Mouse (Mus musculus) small intestine, adult 2 months (tissue): ENCODE data around the gene Tap1. TPM values are rescaled to one million over a fixed set of nuclear protein-coding genes. Genes with fewer than 3 reads are reported as not detected.
A peak's percentile ranks its signal among the peaks of the same experiment; 100 is the strongest.
"Not testable (repeated sequence)": the region's sequence is repeated elsewhere in the genome, so short reads cannot be mapped to it uniquely, and the experiment has no call there.

Experiments used
- H3K27ac ChIP-seq: fragments of 200-500 bp; 2 replicates; pipeline ENCODE4 v1.5.1; 2012; ENCODE audit warnings: low read depth, low read length, control low read depth, inconsistent platforms; ENCODE audit not compliant: insufficient read depth
- H3K27me3 ChIP-seq: fragments of 200-500 bp; 2 replicates; pipeline ENCODE4 v1.6.1; 2012; ENCODE audit warnings: mild to moderate bottlenecking, moderate library complexity, low read length, inconsistent platforms; ENCODE audit not compliant: control insufficient read depth, insufficient read depth
- H3K36me3 ChIP-seq: fragments of 200-500 bp; 2 replicates; pipeline ENCODE4 v1.6.1; 2012; ENCODE audit warnings: mild to moderate bottlenecking, low read length, control low read depth, inconsistent platforms; ENCODE audit not compliant: control insufficient read depth, insufficient read depth
- H3K4me1 ChIP-seq: fragments of 200-500 bp; 2 replicates; pipeline ENCODE4 v1.6.1; 2012; ENCODE audit warnings: low read length, inconsistent platforms, mixed read lengths; ENCODE audit not compliant: control insufficient read depth, insufficient read depth, insufficient read length
- H3K4me3 ChIP-seq: fragments of 200-500 bp; 2 replicates; pipeline ENCODE4 v1.5.1; 2012; ENCODE audit warnings: low read depth, mild to moderate bottlenecking, control low read depth, inconsistent platforms, low read length, moderate library complexity
- CTCF ChIP-seq: fragments of 200-500 bp; IDR thresholded peaks from 2 replicates; pipeline ENCODE4 v1.5.1; 2012; ENCODE audit warnings: low read depth, mild to moderate bottlenecking, control low read depth, inconsistent platforms, low read length, moderate library complexity, mixed read lengths; ENCODE audit not compliant: insufficient replicate concordance, insufficient read length; ENCODE audit errors: extremely low read depth
- POLR2A ChIP-seq: fragments of 200-500 bp; IDR thresholded peaks from 2 replicates; pipeline ENCODE4 v1.6.1; 2012; ENCODE audit warnings: low read depth, mild to moderate bottlenecking, control low read depth, inconsistent platforms, low read length, moderate library complexity
- WGBS: fragments of 180-500 bp; shearing (Covaris S2); methylation state at CpG from one replicate; pipeline ENCODE4 v1.1.7; 2018; 5-methylcytosine and 5-hydroxymethylcytosine counted together
- polyA plus RNA-seq: library from polyadenylated mRNA; depleted of rRNA; stranded (reverse); fragments of >200 nt; gene quantifications from 2 replicates; pipeline ENCODE4 v1.2.3, GENCODE M21; 2012

The Tap1 gene
- polyA plus RNA-seq, 1 experiment: 100 TPM

- Histone ChIP-seq H3K4me1 (no peaks in the 10 kb centered on the region; the same call in 1 of the 2 replicates), H3K27ac (peak within 1 kb of the TSS; percentile 72), H3K27me3 (no peaks in the 10 kb centered on the region), H3K4me3 (no peak within 1 kb of the TSS), H3K36me3 (no peaks in the 10 kb centered on the region)
- TF ChIP-seq POLR2A (no peak), CTCF (no peak)
- WGBS: 50% methylated on average over 7 of the region's 7 CpGs
These were observed 44.3 kb upstream of the Tap1 start, which contains the start of gene H2-DMb2 for GRCm38 (mm10) chr17:34143033-34143432. Gene H2-DMb2, plus strand, starts transcription at chr17:34143307.

DNA sequence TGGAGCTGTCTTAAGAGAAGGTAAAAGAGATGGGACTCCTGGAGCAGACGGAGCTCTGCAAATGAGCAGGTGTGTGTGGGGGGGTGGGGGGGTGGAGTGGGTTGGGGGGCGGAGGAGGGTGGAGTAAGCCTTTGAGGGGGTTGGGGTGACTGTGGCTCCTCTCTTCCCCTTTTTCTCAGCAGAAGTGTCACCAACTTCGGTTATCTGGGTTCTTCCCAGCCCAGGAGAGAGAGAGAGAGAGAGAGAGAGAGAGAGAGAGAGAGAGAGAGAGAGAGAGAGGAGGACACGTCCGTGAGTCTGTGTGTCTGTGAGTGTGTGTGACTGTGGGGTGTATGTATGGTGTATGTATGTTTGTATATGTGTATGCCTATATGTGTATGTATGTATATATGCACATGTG lies 43.9 kb upstream of the Tap1 start:
- Histone ChIP-seq H3K4me3 (no peak overlapping the region), H3K27me3 (no peaks in the 10 kb centered on the region), H3K27ac (no peak overlapping the region), H3K4me1 (no peaks in the 10 kb centered on the region; the same call in 1 of the 2 replicates), H3K36me3 (no peaks in the 10 kb centered on the region)
- no peak for TF ChIP-seq POLR2A
- WGBS: 50% methylated on average over 5 of the region's 5 CpGs

DNA sequence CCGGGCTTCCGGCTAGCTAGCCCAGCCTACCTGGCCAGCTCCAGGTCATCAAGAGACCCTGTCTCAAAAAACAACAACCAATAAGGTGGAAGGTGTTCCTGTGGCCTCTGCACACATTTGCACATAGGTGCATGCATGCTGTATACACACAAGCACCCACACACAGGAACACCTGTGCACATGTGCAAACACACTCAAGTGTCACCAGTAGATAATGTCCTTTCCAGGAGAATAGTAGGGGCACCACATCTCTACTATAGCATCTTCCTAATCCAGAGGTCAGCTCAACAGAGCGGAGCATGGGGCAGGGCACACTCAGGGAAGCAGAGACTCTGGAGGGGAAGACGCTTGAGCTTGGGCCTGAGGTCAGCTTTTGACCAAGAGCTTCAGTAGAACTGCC lies 43.1 kb upstream of the Tap1 start:
- H3K36me3 ChIP-seq, H3K27me3 ChIP-seq, H3K27ac ChIP-seq, H3K4me3 ChIP-seq, H3K4me1 ChIP-seq: not testable (repeated sequence)
- 85% methylated on average over 4 of the region's 4 CpGs for WGBS

- no peaks in the 10 kb centered on the region for H3K27me3 ChIP-seq
- TF ChIP-seq POLR2A (no peak), CTCF (no peak)
- no peaks in the 10 kb centered on the region for H3K36me3 ChIP-seq
- peak overlapping the region; percentile 22 for H3K4me3 ChIP-seq
- WGBS: 57% methylated on average over 3 of the region's 3 CpGs
- H3K4me1 ChIP-seq: no peaks in the 10 kb centered on the region; the same call in 1 of the 2 replicates
- 0 out of 2 replicates have a peak overlapping the region, but pooled peaks have one; percentile 5 for H3K27ac ChIP-seq
These were observed 42.4 kb upstream of the Tap1 start for GRCm38 (mm10) chr17:34144960-34145371.

DNA sequence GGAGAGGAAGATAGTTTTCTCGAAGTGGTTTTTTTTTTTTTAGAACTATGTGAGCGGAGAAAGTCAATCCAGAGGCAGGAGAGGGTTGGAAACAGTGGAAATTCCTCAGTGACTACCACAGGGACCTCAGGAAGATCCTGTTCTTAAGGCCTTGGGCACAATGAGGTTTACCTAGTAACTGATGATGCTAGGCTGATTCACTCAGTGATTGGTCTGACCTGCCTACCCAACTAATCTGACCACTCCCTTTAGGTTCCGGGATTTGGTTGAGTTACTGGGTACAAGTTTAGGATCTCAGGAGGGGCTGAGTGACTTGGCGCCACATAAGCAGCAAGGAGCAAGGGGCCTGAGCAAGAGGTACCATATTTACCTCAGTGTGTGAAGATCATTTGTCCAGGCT lies 34.4 kb upstream of the Tap1 start, which contains the start of gene H2-DMb1:
TSS of gene H2-DMb1 (plus strand) at position 150 of the 400 bp plus-strand sequence.
- H3K27ac ChIP-seq: peak within 1 kb of the TSS; percentile 29
- peaks cover 7% of the 10 kb centered on the region; the same call in 1 of the 2 replicates for H3K4me1 ChIP-seq
- H3K27me3 ChIP-seq: no peaks in the 10 kb centered on the region
- 0 out of 2 replicates have a peak, but pooled peaks cover 8% of the 10 kb centered on the region for H3K36me3 ChIP-seq
- TF ChIP-seq CTCF: no peak
- no peak; the same call in 1 of the 2 replicates for TF ChIP-seq POLR2A
- peak within 1 kb of the TSS; percentile 62 for H3K4me3 ChIP-seq
- 34% methylated on average over 4 of the region's 4 CpGs for WGBS

GRCm38 (mm10) chr17:34155534-34155933 lies 31.8 kb upstream of the Tap1 start:
- H3K27me3 ChIP-seq: no peaks in the 10 kb centered on the region

GRCm38 (mm10) chr17:34164202-34164895 lies 23.0 kb upstream of the Tap1 start:
- TF ChIP-seq CTCF: peak; percentile 33; the same call in 1 of the 2 replicates
- TF ChIP-seq POLR2A: no peak
- Histone ChIP-seq H3K4me1 (no peaks in the 10 kb centered on the region), H3K4me3 (no peak overlapping the region), H3K36me3 (peaks cover 4% of the 10 kb centered on the region; the same call in 1 of the 2 replicates), H3K27me3 (no peaks in the 10 kb centered on the region), H3K27ac (no peak overlapping the region)
- 52% methylated on average over 9 of the region's 9 CpGs for WGBS

More at GRCm38 (mm10) chr17:34155534-34155933, 31.8 kb upstream of the Tap1 start:
- H3K27ac ChIP-seq: no peak overlapping the region
- H3K36me3 ChIP-seq: peaks cover 11% of the 10 kb centered on the region; the same call in 1 of the 2 replicates
- H3K4me1 ChIP-seq: peaks cover 7% of the 10 kb centered on the region; the same call in 1 of the 2 replicates
- 61% methylated on average over 5 of the region's 5 CpGs for WGBS
- TF ChIP-seq POLR2A (no peak), CTCF (no peak)
- H3K4me3 ChIP-seq: no peak overlapping the region
